Mouse (Mus musculus) ovary, adult 18-20 months (tissue): ENCODE measurements around the gene Sumo2.
"Not testable (repeated sequence)": the region's sequence is repeated elsewhere in the genome, so short reads cannot be mapped to it uniquely, and the experiment has no call there.

ENCODE experiments used
- DNase-seq: peaks from one replicate; pipeline ENCODE4 v3.0.0; 2022; ENCODE audit warnings: low spot score, mixed read lengths

Gene Sumo2

GRCm38 (mm10) chr11:115519581-115519980 is 16.5 kb downstream of the Sumo2 start:
- no peak for DNase-seq

DNA sequence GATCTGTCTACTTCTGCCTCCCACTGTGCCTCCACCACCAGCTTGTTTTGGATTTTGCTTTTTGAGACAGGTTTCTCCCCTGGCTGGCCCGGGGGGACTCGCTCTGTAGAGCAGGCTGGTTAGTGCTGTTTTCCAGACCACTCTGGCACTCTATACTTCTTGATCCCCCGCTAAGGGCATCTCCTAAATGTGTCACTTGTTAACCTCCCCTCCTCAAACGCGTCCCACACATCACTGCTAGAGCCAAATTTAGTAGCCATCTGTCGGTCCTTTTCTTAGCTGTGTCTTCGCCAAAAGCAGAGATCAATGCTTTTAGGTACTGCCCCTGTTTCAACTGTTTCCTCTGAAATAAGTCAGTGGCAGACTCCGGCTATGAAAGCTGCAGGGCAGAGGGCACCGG is 17.4 kb downstream of the Sumo2 start:
- DNase-seq, result no peak

GRCm38 (mm10) chr11:115516942-115517341 is 19.1 kb downstream of the Sumo2 start:
- DNase-seq, result no peak

GRCm38 (mm10) chr11:115515021-115515420 is 21.1 kb downstream of the Sumo2 start:
- no peak for DNase-seq

- peak; percentile 95 for DNase-seq
These were observed 21.8 kb downstream of the Sumo2 start, which contains the start of gene Jpt1 for GRCm38 (mm10) chr11:115514238-115514663. Jpt1 (minus strand) TSS chr11:115514387.

- DNase-seq, result peak; percentile 14
These were observed 22.5 kb downstream of the Sumo2 start for GRCm38 (mm10) chr11:115513271-115514237.

- DNase-seq, result no peak
These were observed 23.5 kb downstream of the Sumo2 start for GRCm38 (mm10) chr11:115512407-115513183.

- DNase-seq, result no peak
These were observed 24.1 kb downstream of the Sumo2 start for GRCm38 (mm10) chr11:115512004-115512403.

GRCm38 (mm10) chr11:115511121-115511520 is 25.0 kb downstream of the Sumo2 start:
- no peak for DNase-seq

DNA sequence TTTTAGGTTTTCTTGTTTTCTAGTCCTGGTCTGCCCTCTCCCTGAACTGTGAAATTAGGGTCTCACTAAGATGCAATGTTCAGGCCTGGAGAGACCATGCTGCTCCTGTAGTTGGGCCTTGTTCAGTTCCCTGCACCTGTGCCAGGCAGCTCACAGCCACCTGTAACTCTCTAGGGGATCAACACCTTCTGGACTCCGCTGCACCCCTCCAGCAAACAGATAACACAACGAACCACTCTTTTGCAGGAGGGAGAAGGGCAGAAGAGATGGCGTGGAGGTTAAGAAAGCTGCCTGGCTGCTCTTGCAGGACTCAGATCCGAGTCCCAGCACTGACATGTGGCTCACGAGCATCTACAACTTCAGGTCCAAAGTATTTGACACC is 25.6 kb downstream of the Sumo2 start:
- DNase-seq, result no peak

DNA sequence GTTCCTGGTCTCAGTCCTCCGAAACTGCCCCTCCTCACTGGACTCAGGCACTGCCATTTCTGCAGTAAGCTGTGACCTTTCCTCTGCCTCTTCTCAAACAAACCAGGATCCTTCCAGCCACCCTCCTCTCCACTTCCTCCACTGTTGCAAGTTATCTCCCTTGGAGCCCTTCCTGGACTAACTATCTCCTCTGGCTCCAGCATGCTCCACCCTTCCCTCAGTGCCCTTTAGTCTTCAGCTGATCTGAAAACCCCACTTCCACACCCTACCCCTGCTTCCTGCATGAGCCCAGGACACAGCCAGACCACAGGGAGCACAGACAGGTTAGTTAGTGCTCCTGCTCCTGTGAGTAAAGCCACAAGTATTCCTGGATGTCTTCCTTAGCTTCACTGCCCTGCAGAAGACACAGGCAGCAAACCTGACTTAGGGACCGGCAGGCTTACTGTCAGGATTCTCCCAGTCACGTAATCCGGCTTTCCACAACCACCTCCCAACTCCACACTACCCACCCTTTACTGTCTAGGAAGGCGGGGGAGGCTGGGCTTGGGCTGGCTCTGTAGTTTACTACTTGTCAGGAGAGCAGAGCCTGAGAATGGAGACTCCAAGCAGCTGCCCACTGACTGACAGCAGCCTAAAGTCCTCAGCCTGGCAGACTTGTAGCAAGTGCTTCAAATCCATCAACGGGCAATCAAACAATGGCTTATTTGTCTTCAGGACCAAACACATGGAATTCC is 26.1 kb downstream of the Sumo2 start:
- DNase-seq, result no peak

DNA sequence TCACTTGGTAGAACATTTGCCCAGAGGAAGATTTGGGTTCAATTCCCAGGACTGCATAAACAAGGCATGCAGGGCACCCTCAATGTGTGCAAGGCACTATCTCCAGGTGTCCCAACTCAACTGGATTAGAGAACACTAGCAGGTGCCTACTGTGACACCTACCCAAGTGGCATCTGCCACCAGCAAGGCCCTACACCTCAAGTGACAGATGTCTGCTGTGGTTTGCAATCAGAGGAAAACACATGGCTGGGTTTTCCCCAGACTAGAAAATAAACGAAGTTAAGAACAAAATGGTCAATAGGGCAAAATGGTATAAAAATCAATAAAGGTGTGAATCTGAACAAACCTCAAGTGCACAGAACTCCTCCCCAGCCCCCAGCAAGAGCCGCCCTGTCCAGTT is 28.0 kb downstream of the Sumo2 start:
- DNase-seq, result no peak

GRCm38 (mm10) chr11:115506586-115506985 is 29.5 kb downstream of the Sumo2 start:
- DNase-seq, result no peak

- DNase-seq, result no peak
These were observed 33.4 kb downstream of the Sumo2 start for GRCm38 (mm10) chr11:115502636-115503035.

DNA sequence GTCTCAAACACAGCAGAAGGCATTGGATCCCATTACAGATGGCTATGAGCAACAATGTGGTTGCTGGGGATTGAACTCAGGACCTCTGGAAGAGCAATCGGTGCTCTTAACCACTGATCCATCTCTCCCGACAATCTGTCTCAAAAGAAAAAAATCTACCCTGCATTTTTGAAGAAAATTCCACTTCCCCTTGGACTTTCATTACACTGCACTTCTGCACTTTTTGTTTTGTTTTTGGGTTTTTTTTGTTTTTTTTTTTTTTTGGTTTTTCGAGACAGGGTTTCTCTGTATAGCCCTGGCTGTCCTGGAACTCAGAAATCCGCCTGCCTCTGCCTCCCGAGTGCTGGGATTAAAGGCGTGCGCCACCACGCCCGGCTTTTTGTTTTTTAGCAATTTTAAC is 39.5 kb downstream of the Sumo2 start:
- DNase-seq, result not testable (repeated sequence)

DNA sequence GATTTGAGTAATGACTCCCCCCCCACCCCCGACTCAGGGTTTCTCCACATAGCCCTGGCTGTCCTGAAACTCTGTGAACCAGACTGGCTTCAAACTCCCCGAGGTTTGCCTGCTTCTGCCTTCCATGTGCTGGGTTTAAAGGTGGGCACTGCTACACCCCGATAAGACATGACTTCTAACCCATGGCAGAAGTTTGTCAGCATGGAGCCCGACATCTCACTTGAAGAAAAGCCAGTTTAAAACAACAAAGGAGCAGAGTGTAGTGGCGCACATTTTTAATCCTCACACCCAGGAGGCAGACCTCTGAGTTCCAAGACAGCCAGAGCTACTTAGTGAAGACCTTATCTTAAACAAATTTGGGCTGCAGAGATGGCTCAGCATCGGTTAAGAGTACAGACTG is 43.7 kb downstream of the Sumo2 start:
- DNase-seq, result no peak

- DNase-seq, result peak; percentile 69
These were observed 44.6 kb downstream of the Sumo2 start, which contains the start of gene Nt5c for GRCm38 (mm10) chr11:115491356-115492083. Nt5c (minus strand) TSS chr11:115491862.

DNA sequence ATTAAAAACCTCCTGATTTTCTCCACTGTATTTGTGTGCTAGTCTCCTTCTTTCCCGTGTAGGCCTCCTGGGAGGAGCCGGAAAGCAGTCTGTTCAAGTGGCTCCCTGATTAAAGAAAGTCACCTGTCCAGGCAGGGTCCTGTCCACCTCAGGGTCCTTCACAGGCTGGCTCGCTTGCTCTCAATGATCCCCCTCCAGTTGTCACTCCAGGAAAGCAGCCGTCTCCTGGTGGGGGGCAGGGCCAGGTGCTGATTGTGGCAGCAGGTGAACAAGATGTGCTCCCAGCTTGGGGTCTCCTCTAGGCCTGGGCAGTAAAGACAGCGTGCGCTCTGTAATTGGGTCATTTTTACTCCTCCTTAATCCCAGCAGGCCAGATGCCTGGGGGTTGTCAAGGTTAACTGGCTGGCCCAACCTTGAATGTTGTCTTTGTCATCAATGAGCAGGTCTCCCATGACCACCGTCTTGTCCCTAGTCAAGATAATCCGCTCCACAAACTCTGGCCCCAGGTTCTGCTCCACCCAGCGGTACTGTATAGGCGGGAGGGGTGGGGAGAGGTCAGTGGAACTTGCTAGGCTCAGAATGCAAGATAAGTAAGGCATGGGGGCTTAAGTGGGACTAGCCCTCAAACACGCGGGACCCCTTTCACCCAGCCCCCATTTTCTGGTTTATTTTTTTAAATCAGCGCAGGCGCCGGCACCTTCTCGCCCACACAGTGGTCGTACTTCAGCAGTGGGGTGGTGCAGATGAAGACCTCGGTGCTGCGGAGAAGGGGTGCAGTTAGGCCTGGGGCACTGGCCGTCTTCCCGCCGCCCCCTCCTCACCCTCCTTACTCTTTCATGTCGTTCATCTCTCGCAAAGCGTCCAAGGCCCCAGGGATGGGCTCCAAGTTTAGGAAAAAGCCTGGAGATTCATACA is 45.4 kb downstream of the Sumo2 start:
- DNase-seq, result peak; percentile 18

DNA sequence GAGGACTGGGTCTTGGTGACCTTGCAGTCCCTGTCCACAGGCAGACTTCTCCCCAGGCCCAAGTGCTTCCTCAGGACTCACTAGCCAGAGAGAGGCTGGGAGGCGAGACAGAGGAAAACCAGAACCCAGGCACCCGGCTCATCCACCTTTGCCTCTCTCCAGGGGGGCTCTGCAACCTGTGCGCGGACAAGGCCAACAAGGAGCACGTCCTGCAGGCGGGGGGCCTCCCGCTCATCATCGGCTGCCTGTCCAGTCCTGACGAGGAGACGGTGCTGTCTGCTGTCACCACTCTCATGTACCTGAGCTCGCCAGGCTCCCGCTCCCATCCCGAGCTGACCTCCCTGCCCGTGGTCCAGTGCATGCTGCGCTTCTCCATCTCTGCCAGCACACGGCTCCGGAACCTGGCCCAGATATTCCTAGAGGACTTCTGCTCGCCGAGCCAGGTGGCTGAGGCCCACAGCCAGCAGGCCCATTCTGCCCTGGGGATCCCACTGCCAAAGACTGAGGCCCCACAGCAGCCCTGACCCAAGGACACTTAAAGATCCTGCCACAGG is 47.4 kb downstream of the Sumo2 start:
- DNase-seq, result no peak

GRCm38 (mm10) chr11:115485155-115485554 is 50.9 kb downstream of the Sumo2 start:
- DNase-seq, result no peak
